Mouse (Mus musculus) neural tube, embryonic 15.5 days (tissue): ENCODE measurements around the gene Dcaf15. TPM values are rescaled to one million over a fixed set of nuclear protein-coding genes. Genes with fewer than 3 reads are reported as not detected.

Source experiments
- ATAC-seq: fragments of 200-750 bp; cut with Nextera tagmentation; 2 replicates; pipeline ENCODE4 v1.8.0; 2017; ENCODE audit warnings: mild to moderate bottlenecking, moderate TSS enrichment, moderate library complexity; ENCODE audit not compliant: low FRiP score
- H3K27ac ChIP-seq: fragments of 300-500 bp; sonication (generic); replicated peaks from 2 replicates; pipeline ENCODE4 v1.5.1; 2015; ENCODE audit warnings: mild to moderate bottlenecking, inconsistent platforms
- H3K27me3 ChIP-seq: fragments of 300-500 bp; sonication (generic); replicated peaks from 2 replicates; pipeline ENCODE4 v1.6.1; 2015; ENCODE audit warnings: inconsistent platforms
- H3K36me3 ChIP-seq: fragments of 300-500 bp; sonication (generic); 2 replicates; pipeline ENCODE4 v1.6.1; 2015; ENCODE audit warnings: inconsistent platforms
- H3K4me1 ChIP-seq: fragments of 300-500 bp; sonication (generic); 2 replicates; pipeline ENCODE4 v1.6.1; 2015; ENCODE audit warnings: inconsistent platforms
- H3K4me2 ChIP-seq: fragments of 300-500 bp; sonication (generic); 2 replicates; pipeline ENCODE4 v1.6.1; 2015; ENCODE audit warnings: inconsistent platforms, mild to moderate bottlenecking, moderate library complexity
- H3K4me3 ChIP-seq: fragments of 300-500 bp; sonication (generic); replicated peaks from 2 replicates; pipeline ENCODE4 v1.5.1; 2015; ENCODE audit warnings: mild to moderate bottlenecking, inconsistent platforms
- H3K9ac ChIP-seq: fragments of 300-500 bp; sonication (generic); replicated peaks from 2 replicates; pipeline ENCODE4 v1.6.1; 2015; ENCODE audit warnings: mild to moderate bottlenecking, inconsistent platforms
- H3K9me3 ChIP-seq: fragments of 300-500 bp; sonication (generic); replicated peaks from 2 replicates; pipeline ENCODE4 v1.6.1; 2016; ENCODE audit warnings: inconsistent platforms
- WGBS: fragments of 180-500 bp; shearing (Covaris S2); methylation state at CpG from one replicate; pipeline ENCODE4 v1.1.7; 2015; ENCODE audit warnings: mixed read lengths; 5-methylcytosine and 5-hydroxymethylcytosine counted together
- polyA plus RNA-seq: library from polyadenylated mRNA; unstranded; fragments of >200 nt; fragmentation: Nextera tagmentation; extraction: Ambion mirVana; gene quantifications from 2 replicates; pipeline ENCODE4 v1.2.1, GENCODE M21; 2015

Gene Dcaf15
- polyA plus RNA-seq, 1 experiment from 2014 or later = 21.6 TPM

DNA sequence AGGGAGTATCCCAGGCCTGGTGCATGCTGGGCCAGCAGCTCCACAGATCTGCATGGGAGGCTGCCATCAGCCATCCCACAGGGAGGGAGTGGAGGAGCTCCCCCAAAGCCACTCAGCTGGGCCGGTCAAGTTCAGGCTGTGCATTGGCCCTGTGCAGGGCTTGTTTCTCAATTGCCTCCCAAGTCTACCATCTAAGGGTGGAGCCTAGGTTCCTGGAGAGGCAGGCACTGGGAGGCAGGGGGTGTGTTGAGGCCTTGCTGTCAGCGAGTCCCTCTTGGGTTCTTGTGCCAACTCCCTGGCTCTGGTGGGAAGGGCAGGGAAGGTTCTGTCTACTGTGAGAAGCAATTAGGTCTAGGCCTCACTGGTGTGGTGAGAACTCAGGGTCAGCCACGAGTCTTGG is 32.6 kb downstream of the Dcaf15 start:
- ATAC-seq = no peak
- Histone ChIP-seq H3K36me3 (peaks cover 11% of the 10 kb centered on the region), H3K9ac (no peak overlapping the region), H3K27ac (no peak overlapping the region), H3K4me1 (peaks cover 74% of the 10 kb centered on the region), H3K9me3 (no peaks in the 10 kb centered on the region), H3K4me3 (no peak overlapping the region), H3K27me3 (no peaks in the 10 kb centered on the region), H3K4me2 (no peak overlapping the region)
- WGBS = 75% methylated on average over 3 of the region's 3 CpGs

DNA sequence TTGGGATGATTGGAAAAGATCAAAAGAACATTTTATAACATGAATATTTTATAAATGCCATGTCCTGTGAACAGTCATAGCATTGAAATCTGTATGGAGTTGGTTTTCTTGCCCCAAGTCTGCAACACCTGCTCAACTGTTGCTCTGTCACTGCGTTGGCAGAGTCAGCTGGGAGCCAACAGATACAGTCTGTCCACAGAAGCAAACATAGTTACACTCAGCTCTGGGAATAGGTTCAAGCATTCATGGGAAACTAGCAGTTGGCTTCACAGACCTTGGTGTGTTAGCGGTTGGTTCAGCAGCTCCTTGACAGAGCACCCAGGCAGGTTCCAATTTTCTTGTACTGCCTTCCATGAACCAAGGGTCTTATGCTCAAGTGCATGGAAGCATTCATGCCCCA is 33.9 kb downstream of the Dcaf15 start:
- Histone ChIP-seq H3K27me3 (no peaks in the 10 kb centered on the region), H3K4me3 (no peak overlapping the region), H3K4me2 (no peak overlapping the region), H3K36me3 (peaks cover 7% of the 10 kb centered on the region), H3K4me1 (peaks cover 78% of the 10 kb centered on the region), H3K27ac (no peak overlapping the region), H3K9ac (no peak overlapping the region), H3K9me3 (no peaks in the 10 kb centered on the region)
- no peak for ATAC-seq
- WGBS = 76% methylated on average over 2 of the region's 2 CpGs

DNA sequence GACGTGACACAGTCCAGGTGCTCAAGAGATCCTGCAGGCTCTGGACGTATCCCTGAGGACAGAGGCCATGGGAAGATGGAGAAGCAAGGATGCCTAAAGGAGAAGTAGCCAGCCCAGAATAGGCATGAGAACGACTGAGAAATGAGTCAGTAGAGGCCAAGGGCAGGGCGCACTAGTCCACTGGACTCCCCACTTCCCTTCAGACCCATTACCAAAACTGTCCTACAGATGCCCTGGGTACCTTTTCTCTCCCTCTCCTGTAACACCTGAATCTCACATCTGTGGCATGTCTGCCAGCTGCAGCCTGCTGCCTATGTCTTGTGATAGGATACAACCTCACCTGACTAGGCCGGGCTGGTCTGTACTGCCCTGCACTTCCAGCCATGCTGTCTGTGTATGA is 34.3 kb downstream of the Dcaf15 start:
- Histone ChIP-seq H3K4me1 (peaks cover 81% of the 10 kb centered on the region), H3K4me3 (no peak overlapping the region), H3K27ac (peak overlapping the region; percentile 29), H3K9me3 (no peaks in the 10 kb centered on the region), H3K4me2 (no peak overlapping the region), H3K9ac (no peak overlapping the region), H3K36me3 (peaks cover 3% of the 10 kb centered on the region), H3K27me3 (no peaks in the 10 kb centered on the region)
- WGBS = 82% methylated on average over 5 of the region's 5 CpGs
- no peak for ATAC-seq

DNA sequence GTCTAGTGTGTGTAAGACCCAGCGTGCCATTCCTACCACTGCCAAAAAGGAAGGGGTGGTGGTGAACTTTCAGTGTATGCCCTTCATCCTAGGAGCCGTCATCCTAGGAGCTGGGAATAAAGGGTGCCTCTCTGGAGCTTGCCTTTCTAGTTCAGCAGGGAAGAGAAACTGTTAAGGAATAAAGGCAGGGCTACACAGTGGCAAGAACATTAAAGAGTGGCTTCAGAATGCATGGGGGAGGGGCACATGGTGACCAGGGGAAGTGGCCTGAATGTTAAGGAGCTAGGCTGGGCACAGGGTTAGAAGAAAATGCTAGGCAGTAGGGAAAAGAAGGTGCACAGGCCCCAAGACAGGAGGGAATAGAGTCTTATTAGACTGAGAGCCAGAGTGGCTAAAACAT is 34.8 kb downstream of the Dcaf15 start:
- H3K4me2 ChIP-seq = no peak overlapping the region
- ATAC-seq = no peak
- WGBS = 52% methylated on average over 2 of the region's 2 CpGs
- peak overlapping the region; percentile 29 for H3K27ac ChIP-seq
- no peak overlapping the region for H3K4me3 ChIP-seq
- H3K9ac ChIP-seq = no peak overlapping the region
- H3K9me3 ChIP-seq = no peaks in the 10 kb centered on the region
- H3K36me3 ChIP-seq = no peaks in the 10 kb centered on the region
- H3K27me3 ChIP-seq = no peaks in the 10 kb centered on the region
- peaks cover 80% of the 10 kb centered on the region for H3K4me1 ChIP-seq

DNA sequence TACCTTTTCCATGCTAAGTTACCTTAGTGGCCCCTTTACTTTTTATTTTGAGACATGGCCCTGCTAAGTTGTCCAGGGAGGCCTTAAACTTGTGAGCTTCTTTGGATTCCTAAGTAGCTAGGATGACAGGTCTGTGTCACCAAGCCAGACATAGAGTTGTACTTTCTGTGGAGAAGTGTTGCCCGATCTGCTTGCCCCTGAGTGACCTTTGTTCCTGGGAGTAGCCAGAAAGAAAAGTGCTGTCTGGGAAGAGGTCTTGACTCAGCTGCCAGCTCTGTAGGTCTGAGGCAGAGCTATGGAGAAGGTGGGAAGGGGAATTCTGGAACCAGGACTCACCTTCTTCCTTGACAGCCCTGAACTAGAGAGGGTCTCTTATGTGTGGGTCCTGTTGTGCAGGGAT is 35.4 kb downstream of the Dcaf15 start:
- H3K4me1 ChIP-seq = peaks cover 74% of the 10 kb centered on the region
- no peak overlapping the region for H3K9ac ChIP-seq
- no peak overlapping the region for H3K4me2 ChIP-seq
- H3K36me3 ChIP-seq = no peaks in the 10 kb centered on the region
- H3K4me3 ChIP-seq = no peak overlapping the region
- H3K27ac ChIP-seq = no peak overlapping the region
- no peaks in the 10 kb centered on the region for H3K27me3 ChIP-seq
- no peak for ATAC-seq
- no peaks in the 10 kb centered on the region for H3K9me3 ChIP-seq
- WGBS = 42% methylated on average over 1 of the region's 1 CpGs

DNA sequence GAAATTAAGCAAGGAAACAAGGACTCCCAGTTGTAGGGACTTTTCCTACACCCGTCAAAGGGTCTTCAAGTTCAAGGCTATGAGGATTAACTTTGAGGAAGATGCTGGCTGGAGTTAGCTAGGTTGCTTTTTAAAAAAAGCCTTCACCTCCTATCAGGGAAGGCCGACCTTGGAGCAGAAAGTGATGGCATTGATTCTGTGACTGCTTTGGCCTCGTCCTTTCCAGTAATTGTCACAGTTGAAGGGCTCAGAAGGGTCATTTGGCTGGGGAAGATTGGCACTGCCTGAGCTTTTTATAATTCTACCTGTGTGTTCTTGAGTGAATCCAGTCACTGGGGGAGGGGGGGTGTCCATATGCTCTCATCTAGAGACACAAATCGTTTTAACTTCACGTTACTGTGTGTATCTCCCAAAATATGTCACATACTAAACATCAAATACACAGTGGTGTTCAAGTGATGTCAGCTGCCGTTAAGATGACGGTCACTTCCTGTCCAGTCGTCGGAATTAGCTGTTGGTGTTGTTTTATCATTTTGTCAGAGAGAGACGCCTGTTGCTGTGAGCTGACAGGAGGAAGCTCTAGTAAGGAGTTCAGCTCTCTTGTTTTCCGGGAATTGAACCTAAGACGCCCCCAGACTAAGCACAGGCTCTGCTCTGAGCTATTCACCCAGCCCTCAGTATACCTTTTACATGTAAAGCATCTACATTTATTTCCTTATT is 36.1 kb downstream of the Dcaf15 start:
- 76% methylated on average over 12 of the region's 12 CpGs for WGBS
- H3K4me3 ChIP-seq = 0 out of 2 replicates have a peak overlapping the region, but pooled peaks have one; percentile 98
- peak overlapping the region; percentile 58 for H3K4me2 ChIP-seq

DNA sequence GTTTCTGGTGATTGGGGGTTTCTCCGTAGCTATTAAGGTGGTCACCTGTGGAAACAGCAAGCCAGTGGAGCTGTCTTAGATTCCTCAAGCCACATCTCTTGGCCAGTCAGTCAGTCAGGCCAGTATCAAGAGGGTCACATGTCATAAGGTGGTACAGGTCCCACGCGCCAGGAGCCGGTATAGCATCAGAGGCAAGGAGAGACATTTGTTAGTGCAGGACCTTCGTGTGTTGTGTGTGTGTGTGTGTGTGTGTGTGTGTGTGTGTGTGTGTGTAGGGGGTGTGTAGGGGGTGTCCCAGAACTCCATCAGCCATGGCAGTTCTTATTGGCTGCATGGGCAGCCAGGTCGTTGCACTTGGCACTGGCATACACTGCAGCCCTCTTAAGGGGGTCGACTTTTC is 36.7 kb downstream of the Dcaf15 start:
- H3K9me3 ChIP-seq = no peaks in the 10 kb centered on the region
- H3K36me3 ChIP-seq = no peaks in the 10 kb centered on the region
- peak overlapping the region; percentile 96; the same call in 1 of the 2 replicates for H3K9ac ChIP-seq
- no peak overlapping the region for H3K27ac ChIP-seq
- no peak for ATAC-seq
- WGBS = 87% methylated on average over 7 of the region's 7 CpGs
- peak overlapping the region; percentile 98 for H3K4me3 ChIP-seq
- peaks cover 62% of the 10 kb centered on the region for H3K4me1 ChIP-seq
- no peaks in the 10 kb centered on the region for H3K27me3 ChIP-seq
- H3K4me2 ChIP-seq = peak overlapping the region; percentile 58

More for the DNA sequence above, 36.1 kb downstream of the Dcaf15 start:
- no peaks in the 10 kb centered on the region for H3K27me3 ChIP-seq
- ATAC-seq = no peak
- no peak overlapping the region for H3K9ac ChIP-seq
- H3K4me1 ChIP-seq = peaks cover 67% of the 10 kb centered on the region
- H3K36me3 ChIP-seq = no peaks in the 10 kb centered on the region
- no peaks in the 10 kb centered on the region for H3K9me3 ChIP-seq
- H3K27ac ChIP-seq = no peak overlapping the region

DNA sequence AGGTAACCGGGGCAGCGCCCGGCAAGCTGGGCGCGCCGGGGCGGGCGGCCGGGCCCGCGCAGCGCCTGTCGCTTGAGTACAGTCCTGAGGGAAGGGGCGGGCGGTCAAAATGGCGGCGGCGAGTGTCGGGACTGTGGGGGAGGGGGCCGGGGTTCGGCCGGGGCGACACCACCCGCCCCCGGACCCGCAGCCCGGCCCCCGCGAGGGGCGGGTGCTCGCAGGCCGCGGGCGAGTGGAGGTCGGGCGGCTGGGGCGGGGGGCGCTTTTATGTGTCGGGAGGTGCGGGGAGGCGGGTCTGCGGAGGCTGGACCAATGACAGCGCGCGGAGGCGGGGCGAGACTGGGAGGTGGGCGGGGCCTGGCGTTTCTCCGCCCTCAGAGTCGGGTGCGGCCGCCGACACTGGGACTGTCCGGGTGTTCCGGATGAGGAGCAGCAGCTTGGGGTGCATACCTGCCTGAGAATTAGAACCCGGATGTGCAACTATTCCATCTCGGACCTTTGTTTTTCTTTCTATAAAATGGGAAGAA is 37.5 kb downstream of the Dcaf15 start:
- peak; percentile 79 for ATAC-seq
- peaks cover 54% of the 10 kb centered on the region for H3K4me1 ChIP-seq

DNA sequence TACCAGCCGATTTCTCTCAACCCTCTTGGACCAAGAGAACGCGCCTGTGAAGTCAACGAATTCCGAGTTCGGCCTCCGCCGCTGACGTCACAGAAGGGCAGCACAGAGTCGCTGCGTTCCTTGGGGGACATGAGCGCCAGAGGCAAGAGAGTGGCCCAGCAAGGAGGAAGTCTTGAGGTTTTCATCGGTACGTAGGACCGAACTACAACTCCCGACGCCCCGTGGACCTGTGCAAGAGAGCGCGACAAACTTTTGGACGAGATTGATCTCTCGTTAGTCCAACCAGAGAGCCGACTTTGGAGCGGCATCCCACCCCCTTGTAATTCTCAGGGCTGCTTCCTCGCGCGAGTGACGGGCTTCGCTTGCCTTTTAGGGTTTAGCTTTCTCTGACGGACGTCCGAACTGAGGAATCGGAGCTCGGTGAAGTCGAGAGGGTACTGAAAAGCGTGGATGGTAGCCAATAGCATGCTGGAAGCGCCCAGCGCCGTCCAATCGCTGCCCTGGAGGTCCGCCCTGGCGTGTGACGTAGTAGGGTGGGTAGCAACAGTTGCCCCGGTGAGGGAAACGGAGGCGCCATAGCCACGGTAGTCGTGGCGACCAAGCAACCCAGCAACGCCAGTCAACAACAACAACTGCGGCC is 38.2 kb downstream of the Dcaf15 start, which contains the start of gene Rfx1:
TSS of gene Rfx1 (plus strand) at position 544 of the 640 bp plus-strand sequence.
- H3K27me3 ChIP-seq = no peaks in the 10 kb centered on the region
- under 1% methylated on average over 51 of the region's 51 CpGs for WGBS
- peak; percentile 98 for ATAC-seq
- H3K4me3 ChIP-seq = peak within 1 kb of the TSS; percentile 98
- no peaks in the 10 kb centered on the region for H3K9me3 ChIP-seq
- H3K4me1 ChIP-seq = peaks cover 47% of the 10 kb centered on the region
- no peaks in the 10 kb centered on the region for H3K36me3 ChIP-seq
- peak within 1 kb of the TSS; percentile 97 for H3K27ac ChIP-seq
- H3K4me2 ChIP-seq = peak within 1 kb of the TSS; percentile 84
- peak within 1 kb of the TSS; percentile 96 for H3K9ac ChIP-seq

More for the DNA sequence above, 37.5 kb downstream of the Dcaf15 start:
- Histone ChIP-seq H3K9me3 (no peaks in the 10 kb centered on the region), H3K4me2 (peak overlapping the region; percentile 58), H3K9ac (peak overlapping the region; percentile 96), H3K36me3 (no peaks in the 10 kb centered on the region), H3K27me3 (no peaks in the 10 kb centered on the region), H3K27ac (peak overlapping the region; percentile 97), H3K4me3 (peak overlapping the region; percentile 98)
- WGBS = under 1% methylated on average over 54 of the region's 58 CpGs

DNA sequence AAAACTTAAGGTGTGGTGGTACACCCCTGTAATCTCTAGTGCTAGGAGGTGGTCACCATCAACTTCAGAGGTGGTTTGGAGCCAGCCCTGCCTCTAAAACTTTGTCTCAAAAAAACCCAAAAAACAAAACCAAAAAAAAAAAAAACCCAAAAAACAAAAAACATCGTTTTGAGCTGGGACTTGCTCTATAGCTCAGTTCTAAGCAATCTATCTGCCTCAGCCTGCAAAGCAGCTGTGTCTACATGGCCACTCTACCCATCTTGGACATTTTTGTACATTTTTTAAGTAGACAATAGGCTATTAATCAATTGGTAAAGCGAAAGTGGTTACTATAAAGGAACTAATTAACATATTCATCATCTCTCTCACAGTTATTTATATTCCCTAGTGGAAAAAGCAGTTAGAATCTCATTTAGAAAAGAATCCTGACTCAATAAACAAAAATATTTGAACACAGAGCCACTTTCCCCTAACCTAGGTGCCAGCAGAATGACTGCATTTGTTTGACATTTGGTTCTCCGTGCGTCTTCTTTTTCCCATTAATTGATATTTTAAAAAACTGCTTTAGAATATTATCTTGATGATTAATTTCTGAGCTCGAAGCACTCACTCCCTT is 39.0 kb downstream of the Dcaf15 start:
- Histone ChIP-seq H3K4me3 (peak overlapping the region; percentile 98), H3K27me3 (no peaks in the 10 kb centered on the region), H3K4me1 (peaks cover 40% of the 10 kb centered on the region), H3K36me3 (no peaks in the 10 kb centered on the region), H3K9me3 (no peaks in the 10 kb centered on the region), H3K9ac (peak overlapping the region; percentile 60), H3K27ac (peak overlapping the region; percentile 86), H3K4me2 (peak overlapping the region; percentile 84)
- ATAC-seq = no peak
- 16% methylated on average over 5 of the region's 5 CpGs for WGBS

DNA sequence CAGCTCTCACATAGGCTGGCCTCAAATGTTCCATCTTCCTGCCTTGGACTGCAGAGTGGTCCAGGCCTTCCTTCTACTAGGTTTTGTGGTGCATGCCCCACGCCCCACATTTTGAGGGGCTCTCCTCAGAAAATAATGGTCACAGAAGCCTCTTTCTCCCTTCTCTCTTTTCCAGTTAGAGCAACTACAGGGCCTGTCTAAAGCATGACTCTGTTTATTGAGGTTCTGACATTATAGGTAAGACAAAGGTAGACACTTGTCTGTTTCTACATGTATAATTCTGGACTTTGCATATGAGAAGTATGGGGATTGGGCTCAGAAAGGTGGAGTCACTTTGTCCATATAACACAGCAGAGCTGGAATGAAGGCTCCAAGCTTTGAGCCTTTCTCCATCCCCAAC is 39.5 kb downstream of the Dcaf15 start, which contains the start of gene Gm10643:
TSS of gene Gm10643 (minus strand) at position 101 of the 400 bp plus-strand sequence.
- Histone ChIP-seq H3K4me2 (peak within 1 kb of the TSS; percentile 84), H3K9me3 (no peaks in the 10 kb centered on the region), H3K9ac (peak within 1 kb of the TSS; percentile 60), H3K4me1 (peaks cover 35% of the 10 kb centered on the region), H3K27me3 (no peaks in the 10 kb centered on the region), H3K27ac (peak within 1 kb of the TSS; percentile 86), H3K4me3 (peak within 1 kb of the TSS; percentile 98), H3K36me3 (no peaks in the 10 kb centered on the region)
- no peak for ATAC-seq
- WGBS = 100% methylated on average over 1 of the region's 1 CpGs
